Mouse (Mus musculus) common myeloid progenitor, adult 5-6 weeks (primary cell): ENCODE measurements at regions not wholly inside any gene's neighbourhood (a gene's known extent, or its start where the extent isn't known, plus 50 kb on each side); places are given as distances from the start of the nearest gene placed in this dataset.

ENCODE experiments used
- ATAC-seq: replicated peaks from 2 replicates; pipeline ENCODE4 v1.8.0; 2016; ENCODE audit warnings: low read depth, mild to moderate bottlenecking, moderate TSS enrichment, inconsistent platforms; ENCODE audit not compliant: poor library complexity, severe bottlenecking

- no peak for ATAC-seq
Measured at GRCm38 (mm10) chr10:70746612-70747011, 90.8 kb upstream of the Phyhipl start.

- no peak for ATAC-seq
Measured at GRCm38 (mm10) chr10:70741909-70742308, 86.1 kb upstream of the Phyhipl start.

GRCm38 (mm10) chr10:70740095-70740494, 84.3 kb upstream of the Phyhipl start:
- ATAC-seq, result no peak

- ATAC-seq, result no peak
Measured at GRCm38 (mm10) chr10:70739348-70739966, 83.7 kb upstream of the Phyhipl start.

GRCm38 (mm10) chr10:70738686-70739085, 82.9 kb upstream of the Phyhipl start:
- no peak for ATAC-seq

GRCm38 (mm10) chr10:70733956-70734355, 78.2 kb upstream of the Phyhipl start:
- no peak for ATAC-seq

GRCm38 (mm10) chr10:70733478-70733877, 77.7 kb upstream of the Phyhipl start:
- no peak for ATAC-seq

- no peak for ATAC-seq
Measured at GRCm38 (mm10) chr10:70725091-70725490, 69.3 kb upstream of the Phyhipl start.

GRCm38 (mm10) chr10:70722783-70723182, 67.0 kb upstream of the Phyhipl start:
- ATAC-seq, result no peak

GRCm38 (mm10) chr10:70722381-70722780, 66.6 kb upstream of the Phyhipl start:
- ATAC-seq, result no peak

GRCm38 (mm10) chr10:70717464-70717863, 61.7 kb upstream of the Phyhipl start:
- no peak for ATAC-seq

GRCm38 (mm10) chr10:70717025-70717424, 61.3 kb upstream of the Phyhipl start:
- ATAC-seq, result no peak

GRCm38 (mm10) chr10:70713306-70713705, 57.5 kb upstream of the Phyhipl start:
- no peak for ATAC-seq

GRCm38 (mm10) chr10:70708806-70709205, 53.0 kb upstream of the Phyhipl start:
- no peak for ATAC-seq
